Mouse (Mus musculus) cerebellum, adult 11-12 months (tissue): Measurements from ENCODE around the gene Lin7b.

ENCODE experiments used
- DNase-seq: peaks from one replicate; pipeline ENCODE4 v3.0.0; 2022

The Lin7b gene

DNA sequence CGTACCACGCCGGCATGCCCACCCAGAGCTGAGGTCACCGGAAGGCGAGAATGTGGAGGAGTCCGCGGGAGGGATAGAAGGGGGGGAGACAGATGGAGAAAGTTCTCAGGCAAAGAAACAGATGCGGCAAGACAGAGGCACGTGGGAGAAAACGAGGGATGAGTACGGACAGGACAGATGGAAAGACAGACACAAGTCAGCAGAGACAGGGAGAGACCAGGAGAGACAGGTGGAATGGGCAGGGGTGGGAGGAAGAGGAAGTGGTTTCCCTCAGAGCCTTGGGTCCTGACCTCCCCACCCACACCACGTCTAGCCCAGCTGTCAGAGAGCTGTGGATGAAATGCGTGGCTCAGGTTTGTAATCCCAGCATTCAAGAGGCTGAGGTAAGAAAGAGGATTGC lies 23.5 kb downstream of the Lin7b start:
- DNase-seq = no peak

DNA sequence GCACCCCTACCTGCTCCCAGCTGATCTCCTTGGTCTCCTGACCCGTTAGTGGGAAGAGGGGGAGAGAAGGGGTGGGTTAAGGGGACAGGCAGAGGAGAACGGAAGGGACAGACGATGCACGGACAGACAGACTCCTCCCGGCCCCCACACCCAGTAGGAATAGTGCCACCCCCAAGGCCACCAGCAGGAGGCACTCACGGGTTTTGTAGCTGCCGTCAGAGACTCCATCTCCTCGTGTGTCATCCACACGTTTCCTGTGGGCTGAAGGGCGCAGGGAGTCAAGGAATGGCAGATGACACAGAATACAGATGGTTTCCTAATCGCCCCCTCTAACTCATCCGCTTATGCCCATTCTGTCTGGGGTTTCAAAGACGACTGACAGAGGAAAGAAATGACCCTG lies 26.8 kb downstream of the Lin7b start:
- peak; percentile 33 for DNase-seq

DNA sequence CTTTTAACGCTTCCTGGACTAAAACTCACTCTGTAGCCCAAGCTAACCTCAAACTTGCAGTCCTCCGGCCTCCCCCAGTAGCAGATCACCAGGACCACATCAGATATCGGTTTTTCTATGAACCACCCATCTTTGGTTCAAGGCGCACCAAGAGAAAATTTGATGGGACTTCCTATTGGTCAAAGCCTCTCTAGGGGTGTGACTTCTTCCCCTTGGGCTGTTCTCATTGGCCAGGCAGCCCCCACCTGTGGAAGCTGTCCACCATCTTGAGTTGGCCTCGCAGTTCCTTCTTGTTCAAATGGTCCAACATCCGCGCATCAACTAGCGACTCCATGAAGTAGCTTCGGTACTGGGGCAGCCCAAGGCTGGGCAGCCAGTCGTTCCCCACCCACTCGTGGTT lies 28.3 kb downstream of the Lin7b start:
- peak; percentile 35 for DNase-seq

DNA sequence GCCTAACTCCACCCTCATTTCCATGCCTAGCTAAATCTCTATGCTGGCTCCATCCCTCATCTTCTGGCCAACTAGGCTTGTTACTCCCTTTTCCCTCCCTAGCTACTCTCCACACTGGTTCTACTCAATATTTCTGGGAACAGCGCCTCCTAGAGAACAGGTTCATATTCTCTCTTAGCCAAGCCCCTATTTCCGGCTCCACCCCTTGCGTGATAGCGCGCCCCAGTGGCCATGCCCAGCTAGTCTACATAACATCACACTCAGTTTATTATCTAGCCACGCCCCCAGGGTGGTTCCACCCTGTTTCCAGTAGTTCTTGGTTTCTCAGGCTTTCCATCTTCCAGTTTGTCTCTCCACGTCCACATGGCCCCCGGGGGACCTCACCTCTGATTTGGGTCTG lies 29.1 kb downstream of the Lin7b start:
- peak; percentile 69 for DNase-seq

DNA sequence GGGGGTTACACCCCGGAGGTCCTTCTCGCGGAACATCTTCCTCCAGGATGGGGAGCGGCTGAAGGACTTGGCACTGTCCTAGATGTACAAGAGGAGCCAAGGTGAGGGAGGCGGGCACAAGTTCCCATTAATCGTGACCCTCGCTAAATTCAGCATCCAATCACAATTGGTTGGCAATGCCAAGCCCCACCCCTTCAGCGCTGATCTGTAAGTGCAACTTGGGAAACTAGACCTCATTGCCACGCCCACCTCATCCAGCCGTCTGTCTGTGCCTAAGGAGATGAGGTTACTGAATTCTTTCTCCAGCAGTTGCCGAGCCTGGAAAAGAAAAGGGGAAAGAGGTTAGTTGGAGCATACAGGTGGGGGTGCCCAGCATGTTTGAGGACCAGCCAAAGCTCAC lies 29.7 kb downstream of the Lin7b start:
- DNase-seq = peak; percentile 59

DNA sequence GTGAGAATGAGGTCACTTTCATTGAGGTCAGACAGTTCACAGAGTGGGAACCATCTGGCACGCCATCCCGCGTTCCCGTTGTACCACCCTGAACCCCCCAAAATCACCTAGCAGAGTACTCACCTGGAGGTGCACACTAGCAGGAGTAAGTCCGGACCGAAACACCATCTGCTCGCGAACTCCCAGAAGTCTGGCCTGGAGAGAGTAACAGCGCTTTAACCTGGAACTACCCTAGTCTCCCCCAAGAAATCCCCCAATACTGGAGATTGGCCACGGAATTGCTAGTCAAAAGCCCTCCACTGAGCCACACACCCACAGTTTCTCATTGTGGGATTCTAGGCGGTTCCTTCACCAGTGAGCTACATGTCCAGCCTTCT lies 30.3 kb downstream of the Lin7b start:
- no peak for DNase-seq

DNA sequence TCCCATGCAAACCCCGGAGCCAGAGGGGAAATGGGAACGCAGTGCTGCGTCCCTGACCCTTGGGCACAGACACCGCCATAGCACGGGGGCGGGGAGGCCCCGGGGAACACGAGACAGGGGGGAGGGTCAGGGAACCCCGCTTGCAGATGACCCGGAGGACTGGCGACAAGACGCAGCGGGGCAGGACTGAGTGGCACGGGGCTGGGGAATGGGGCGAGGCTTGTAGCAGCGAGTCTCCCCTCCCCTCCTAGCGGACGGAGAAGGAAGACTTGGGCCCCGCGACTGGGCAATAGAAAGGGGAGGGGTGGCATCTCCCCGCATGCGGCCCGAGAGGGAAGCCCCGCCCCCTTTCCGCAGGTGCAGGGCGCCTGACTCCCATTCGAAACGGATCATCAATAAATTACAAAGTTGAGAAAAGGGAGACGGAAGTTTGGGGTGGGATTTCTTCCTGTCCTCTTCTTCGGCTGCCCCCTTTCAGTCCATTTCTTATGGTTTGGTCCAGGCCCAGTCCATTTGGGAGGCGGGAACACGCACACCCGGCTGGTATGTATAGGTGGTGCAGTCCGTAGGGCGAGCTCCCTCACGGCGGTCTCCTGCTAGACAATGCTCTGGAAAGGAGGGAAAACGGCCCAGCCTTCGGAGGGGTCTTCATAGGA lies 30.8 kb downstream of the Lin7b start:
- peak; percentile 78 for DNase-seq

DNA sequence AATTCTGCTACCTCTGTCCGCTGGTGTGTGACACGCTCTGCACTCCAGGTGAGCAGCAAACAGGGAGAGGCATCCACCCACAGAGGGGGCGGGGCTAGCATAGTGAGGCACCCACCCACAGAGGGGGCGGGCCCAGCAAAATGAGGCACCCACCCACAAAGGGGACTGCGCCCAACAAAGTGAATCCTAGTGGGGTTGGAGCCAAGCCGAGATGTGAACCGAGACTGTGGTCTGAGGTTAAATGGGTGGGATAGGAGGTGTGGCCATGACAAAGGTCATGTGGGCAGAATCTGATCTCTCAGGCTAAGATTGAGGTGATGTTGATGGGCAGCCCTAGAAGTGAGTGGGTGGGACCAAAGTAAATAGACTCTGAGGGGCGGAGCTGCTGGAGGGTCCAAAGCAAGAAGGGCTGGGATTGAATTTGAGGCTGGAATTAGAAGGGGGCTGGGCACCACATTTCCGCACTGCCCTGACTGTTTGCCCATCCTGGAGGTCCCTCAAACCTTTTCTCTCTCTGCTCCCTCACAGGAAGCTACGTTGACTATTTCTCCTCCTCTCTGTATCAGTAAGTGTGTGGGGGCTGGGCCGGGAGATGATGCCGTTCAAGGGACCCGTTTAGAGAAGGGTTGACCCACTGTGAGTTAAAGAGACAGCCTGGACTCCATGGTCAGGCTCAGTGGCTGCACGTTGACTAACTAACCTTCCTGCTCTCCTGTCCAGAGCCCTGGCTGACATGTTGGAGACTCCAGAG lies 32.0 kb downstream of the Lin7b start:
- no peak for DNase-seq

DNA sequence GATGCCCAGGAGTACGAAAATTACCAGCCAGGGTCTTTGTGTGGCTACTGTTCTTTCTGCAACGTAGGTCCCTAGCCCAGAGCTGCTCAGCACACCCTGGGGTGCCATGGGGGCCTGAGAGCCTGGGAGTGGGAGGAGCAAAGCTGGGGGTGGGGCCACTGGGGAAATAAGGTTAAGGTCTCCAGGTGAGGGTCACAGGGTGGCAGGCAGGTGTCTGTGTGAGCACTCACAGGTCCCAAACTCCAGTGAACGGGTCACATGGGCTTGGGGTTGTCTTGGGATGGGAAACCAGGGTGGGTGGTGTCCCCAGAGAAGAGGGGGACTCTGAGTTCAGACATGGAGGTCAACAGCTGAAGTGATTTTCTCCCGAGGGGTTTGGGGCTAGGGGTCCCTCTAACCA lies 32.9 kb downstream of the Lin7b start:
- DNase-seq = no peak

DNA sequence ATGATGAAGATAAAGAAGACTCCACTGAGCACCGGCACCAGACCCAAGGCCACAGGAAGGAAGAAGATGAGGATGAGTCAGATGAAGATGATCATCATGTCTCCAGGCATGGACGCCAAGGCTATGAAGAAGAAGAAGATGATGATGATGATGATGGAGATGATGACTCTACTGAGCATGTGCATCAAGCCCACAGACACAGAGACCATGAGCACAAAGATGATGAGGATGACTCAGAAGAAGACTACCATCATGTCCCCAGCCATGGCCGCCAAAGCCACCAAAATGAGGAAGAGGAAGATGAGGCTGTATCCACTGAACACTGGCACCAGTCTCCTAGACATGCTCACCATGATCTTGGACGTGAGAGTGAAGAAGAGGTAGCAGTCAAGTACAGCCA lies 34.1 kb downstream of the Lin7b start:
- no peak for DNase-seq

DNA sequence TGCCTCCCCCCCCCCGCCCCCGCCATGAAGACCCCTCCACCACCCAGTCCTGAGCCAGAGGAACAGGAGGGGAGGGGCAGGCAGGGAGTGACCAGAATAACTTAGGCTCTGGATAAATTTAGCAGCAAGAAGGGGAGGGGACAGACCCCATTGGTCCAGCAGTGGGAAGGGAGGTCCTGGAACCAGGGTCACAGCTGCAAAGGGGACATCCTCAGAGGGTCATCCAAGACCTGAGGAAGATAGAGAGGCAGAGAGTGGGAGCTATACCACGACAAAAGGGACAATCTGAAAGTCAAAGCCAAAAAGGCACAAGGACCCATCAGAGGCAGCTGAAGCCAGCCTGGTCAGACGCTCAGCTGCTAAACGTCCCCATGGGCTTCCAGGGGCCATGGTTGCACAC lies 35.3 kb downstream of the Lin7b start, which contains the start of gene Hrc:
Gene Hrc (plus strand): TSS at position 235 of the 400 bp plus-strand sequence.
- DNase-seq = no peak

DNA sequence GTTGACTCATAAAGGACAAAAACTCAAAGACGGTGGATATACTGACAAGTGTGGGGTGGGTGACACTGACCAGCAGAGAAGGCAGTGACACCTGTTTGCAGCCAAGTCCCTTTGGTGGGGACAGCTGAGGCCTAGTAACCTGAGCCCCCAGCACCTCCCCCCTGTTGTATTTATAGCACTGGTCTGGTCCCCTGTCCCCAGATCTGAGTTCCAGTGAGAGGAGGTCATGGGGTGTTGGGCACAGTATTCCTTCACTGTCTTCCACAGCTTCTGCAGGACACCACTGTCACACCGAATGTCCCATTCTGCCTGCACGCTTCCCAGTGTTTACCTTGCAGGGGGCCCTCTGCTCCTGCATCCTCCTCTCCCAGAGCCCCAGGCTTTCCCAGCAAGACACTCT lies 35.8 kb downstream of the Lin7b start:
- DNase-seq = no peak

DNA sequence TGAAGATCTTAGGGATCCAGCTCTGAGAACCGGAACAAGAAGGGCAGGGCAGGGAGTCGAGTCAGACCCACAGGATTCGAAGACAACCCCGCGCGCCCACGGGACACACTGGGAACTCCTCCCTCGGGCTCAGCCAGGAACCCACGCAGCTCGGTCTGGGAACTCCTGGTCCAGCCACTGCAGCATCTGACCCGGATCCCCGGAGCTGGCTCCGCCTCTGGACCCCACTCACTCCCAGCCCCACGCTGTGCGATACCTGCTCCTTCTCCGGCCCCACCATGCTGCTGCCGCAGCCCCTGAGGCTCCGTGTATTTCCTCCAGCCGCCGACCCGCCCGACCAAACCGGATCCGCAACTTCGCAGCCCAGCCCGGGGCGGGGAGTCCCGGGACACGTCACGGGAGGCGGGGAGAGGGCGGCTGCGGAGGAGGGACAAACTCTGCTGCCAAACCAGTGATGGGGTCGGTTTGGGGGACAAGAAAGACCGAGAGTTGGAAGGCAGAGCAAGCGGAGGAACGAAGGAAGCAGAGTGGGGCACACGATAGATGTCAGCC lies 36.9 kb downstream of the Lin7b start, which contains the start of gene Trpm4:
Gene Trpm4 (minus strand): TSS at position 350 of the 552 bp plus-strand sequence.
- peak; percentile 64 for DNase-seq

DNA sequence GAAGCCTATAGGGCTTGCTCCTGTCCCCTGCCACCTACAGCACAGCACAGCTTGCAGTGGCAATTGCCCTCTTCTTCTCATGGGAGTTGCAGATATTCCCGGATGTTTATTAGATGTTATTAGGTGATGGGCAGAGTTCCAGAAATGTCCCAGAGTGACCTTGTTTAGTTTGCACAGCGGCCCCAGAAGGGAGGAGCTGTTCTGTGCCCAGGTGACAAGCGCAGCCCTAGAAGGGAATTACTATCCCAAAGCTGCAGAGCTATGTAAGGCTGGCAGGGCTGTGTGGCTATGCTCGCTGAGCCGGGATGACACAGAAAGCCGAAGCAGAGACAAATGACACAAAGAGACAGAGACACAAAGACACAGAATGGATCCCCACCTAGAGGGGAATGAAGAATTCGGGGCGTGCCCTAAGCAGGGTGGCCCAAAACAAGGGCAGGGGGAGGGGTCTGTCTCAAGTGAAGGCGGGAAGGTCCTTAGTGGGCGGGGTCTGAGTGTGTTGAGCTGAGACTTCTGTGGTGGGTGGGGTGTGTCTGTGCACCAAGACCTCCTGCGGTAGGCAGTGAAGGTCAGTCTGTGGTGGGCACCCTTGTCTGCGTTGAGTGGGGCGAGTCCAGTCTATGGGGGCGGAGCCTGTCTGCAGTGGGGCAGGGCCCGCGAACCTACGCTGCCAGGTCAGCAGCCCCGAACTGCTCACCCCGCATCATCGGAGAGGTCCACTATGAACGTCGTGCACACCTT lies 37.5 kb downstream of the Lin7b start:
- peak; percentile 60 for DNase-seq

DNA sequence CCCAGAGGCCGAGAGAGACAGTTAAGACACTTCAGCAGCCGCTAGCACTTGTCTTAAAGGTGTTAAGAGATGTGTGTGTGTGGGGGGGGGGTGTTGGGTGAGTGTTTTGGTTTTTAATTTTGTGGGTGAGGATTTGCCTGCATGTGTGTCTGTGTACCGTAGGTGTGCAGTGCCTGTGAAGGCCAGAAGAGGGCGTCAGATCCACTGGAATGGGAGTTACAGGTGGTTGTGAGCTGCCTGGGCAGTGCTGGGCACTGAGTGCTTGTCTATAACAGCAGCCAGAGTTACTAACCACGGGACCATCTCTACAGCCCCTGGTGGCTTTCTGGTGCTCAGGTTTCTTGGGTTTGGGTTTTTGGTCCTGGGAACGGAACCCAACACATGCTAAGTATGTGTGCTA lies 38.9 kb downstream of the Lin7b start:
- no peak for DNase-seq

DNA sequence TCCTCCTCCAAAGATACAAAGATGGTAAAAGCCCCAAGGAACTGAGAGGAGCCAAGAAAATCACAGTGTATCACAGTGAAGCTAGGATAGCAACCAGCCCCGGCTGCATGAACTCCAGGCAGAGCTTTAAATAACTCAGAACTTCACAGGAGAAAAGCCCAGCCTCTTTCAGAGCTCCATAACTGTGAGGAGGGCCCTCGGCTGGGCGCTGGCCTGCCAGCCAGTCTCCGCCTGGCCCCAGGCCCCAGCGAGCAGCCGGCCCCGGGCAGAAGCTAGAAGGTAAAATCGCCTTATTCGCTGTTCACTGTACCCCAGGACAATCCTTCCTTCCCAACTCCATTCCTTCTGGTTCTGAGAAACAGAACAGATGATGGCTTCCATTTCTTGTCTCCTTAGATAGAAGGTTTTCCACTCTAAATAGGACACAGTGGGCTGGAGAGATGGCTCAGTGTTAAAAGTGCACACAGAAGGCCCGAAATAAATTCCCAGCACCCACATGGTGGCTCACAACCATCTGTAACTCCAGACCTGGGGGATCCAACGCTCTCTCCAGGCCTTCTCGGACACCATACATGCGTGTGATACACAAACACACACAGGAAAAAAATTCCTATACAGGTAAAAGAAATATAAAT lies 41.4 kb downstream of the Lin7b start:
- no peak for DNase-seq

DNA sequence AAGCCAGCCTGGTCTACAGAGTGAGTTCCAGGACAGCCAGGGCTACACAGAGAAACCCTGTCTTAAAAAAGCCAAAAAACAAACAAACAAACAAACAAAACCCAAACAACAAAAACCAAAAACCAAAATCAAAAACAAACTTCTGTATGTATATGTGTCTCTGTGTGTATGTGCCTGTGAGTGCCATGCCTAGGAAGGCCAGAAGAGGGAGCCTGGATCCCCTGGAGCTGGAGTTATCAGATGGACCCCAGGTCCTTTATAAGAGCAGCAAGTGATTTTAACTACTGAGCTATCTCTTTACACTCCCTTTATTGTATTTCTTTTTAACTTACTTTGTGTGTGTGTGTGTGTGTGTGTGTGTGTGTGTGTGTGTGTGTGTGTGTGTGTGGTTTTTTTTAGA lies 44.6 kb downstream of the Lin7b start:
- no peak for DNase-seq

DNA sequence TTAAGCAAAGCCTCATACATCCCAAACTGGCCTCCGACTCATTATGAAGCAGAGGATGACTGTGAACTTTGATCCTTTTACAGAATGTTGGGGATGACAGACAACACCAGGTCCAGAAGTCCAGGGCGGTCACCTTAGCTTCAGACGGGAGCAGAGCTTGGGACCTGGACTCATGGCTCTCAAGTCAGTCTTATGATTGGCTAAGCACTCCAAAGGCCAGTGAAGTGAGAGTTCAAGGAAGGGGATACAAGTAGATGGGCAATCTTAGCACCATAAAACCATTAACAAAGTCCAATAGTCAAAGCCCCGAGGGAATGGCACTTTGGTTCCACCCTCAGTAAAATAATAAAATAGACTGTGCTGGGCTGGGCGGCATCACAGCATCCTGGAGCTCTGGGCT lies 47.3 kb downstream of the Lin7b start:
- no peak for DNase-seq

DNA sequence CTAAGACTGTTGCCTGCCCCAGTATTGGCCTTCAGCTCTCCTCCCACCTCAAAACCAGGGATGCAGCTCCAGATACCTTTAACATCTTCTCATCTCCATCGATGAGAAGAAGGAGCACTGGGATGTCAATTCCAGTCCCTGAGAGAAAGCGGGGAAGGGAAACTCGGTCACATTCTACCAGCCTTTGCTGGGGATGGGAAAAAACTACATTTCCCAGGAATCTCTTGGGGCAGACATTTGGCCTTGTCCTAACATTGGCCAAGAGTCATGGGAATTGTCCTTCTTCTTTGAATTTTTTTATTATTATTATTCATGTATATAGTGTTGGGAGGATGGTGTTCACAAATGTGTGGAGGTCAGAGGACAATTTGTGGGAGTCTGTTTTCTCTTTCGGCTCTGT lies 48.1 kb downstream of the Lin7b start:
- DNase-seq = no peak
